Mouse (Mus musculus) G1E (cell line): ENCODE results near the gene Xpo5.

Experiments
- CTCF ChIP-seq: IDR thresholded peaks from 2 replicates; pipeline ENCODE4 v1.5.1; 2012; ENCODE audit warnings: low read depth, low read length, inconsistent platforms, mixed read lengths
- GATA1 ChIP-seq: IDR thresholded peaks from 2 replicates; pipeline ENCODE4 v1.6.1; 2012; ENCODE audit warnings: borderline replicate concordance, low read length, inconsistent platforms, mixed read lengths
- GATA2 ChIP-seq: IDR thresholded peaks from 2 replicates; pipeline ENCODE4 v1.6.1; 2012; ENCODE audit warnings: low read depth, low read length, inconsistent platforms, borderline replicate concordance
- POLR2AphosphoS5 ChIP-seq: IDR thresholded peaks from 2 replicates; pipeline ENCODE4 v1.6.1; 2012; ENCODE audit warnings: low read depth, low read length, inconsistent platforms; ENCODE audit not compliant: insufficient replicate concordance

- TF ChIP-seq GATA2 (no peak), CTCF (no peak), POLR2AphosphoS5 (no peak), GATA1 (no peak)
Observed at GRCm38 (mm10) chr17:46242993-46243392, 40.4 kb downstream of the Xpo5 start.
